Mouse (Mus musculus) embryonic facial prominence, embryonic 13.5 days (tissue): ENCODE measurements around the gene Rad51ap1. TPM values are rescaled to one million over a fixed set of nuclear protein-coding genes. Genes with fewer than 3 reads are reported as not detected.

Experiments
- ATAC-seq: fragments of 200-750 bp; cut with Nextera tagmentation; 2 replicates; pipeline ENCODE4 v1.8.0; 2017; ENCODE audit warnings: low read depth; ENCODE audit not compliant: insufficient number of reproducible peaks, insufficient read depth, low FRiP score, low TSS enrichment
- H3K27ac ChIP-seq: fragments of 300-500 bp; sonication (generic); 2 replicates; pipeline ENCODE4 v1.5.1; 2015; ENCODE audit warnings: moderate library complexity, mild to moderate bottlenecking, inconsistent platforms
- H3K27me3 ChIP-seq: fragments of 300-500 bp; sonication (generic); 2 replicates; pipeline ENCODE4 v1.6.1; 2015; ENCODE audit warnings: mild to moderate bottlenecking, inconsistent platforms
- H3K36me3 ChIP-seq: fragments of 300-500 bp; sonication (generic); 2 replicates; pipeline ENCODE4 v1.6.1; 2015; ENCODE audit warnings: mild to moderate bottlenecking, inconsistent platforms
- H3K4me1 ChIP-seq: fragments of 300-500 bp; sonication (generic); 2 replicates; pipeline ENCODE4 v1.6.1; 2015; ENCODE audit warnings: inconsistent platforms
- H3K4me2 ChIP-seq: fragments of 300-500 bp; sonication (generic); 2 replicates; pipeline ENCODE4 v1.6.1; 2015; ENCODE audit warnings: moderate library complexity, mild to moderate bottlenecking, inconsistent platforms
- H3K4me3 ChIP-seq: fragments of 300-500 bp; sonication (generic); 2 replicates; pipeline ENCODE4 v1.5.1; 2015; ENCODE audit warnings: mild to moderate bottlenecking, inconsistent platforms
- H3K9ac ChIP-seq: fragments of 300-500 bp; sonication (generic); 2 replicates; pipeline ENCODE4 v1.6.1; 2015; ENCODE audit warnings: mild to moderate bottlenecking, inconsistent platforms
- H3K9me3 ChIP-seq: fragments of 300-500 bp; sonication (generic); 2 replicates; pipeline ENCODE4 v1.6.1; 2016; ENCODE audit warnings: inconsistent platforms
- WGBS: fragments of 180-500 bp; shearing (Covaris S2); methylation state at CpG from one replicate; pipeline ENCODE4 v1.1.7; 2015; ENCODE audit warnings: mixed read lengths; 5-methylcytosine and 5-hydroxymethylcytosine counted together
- polyA plus RNA-seq: library from polyadenylated mRNA; unstranded; fragments of >200 nt; fragmentation: Nextera tagmentation; extraction: Ambion mirVana; gene quantifications from 2 replicates; pipeline ENCODE4 v1.2.1, GENCODE M21; 2015

Rad51ap1 gene
- polyA plus RNA-seq = 52.7 and 60.5 TPM in 2 replicates

DNA sequence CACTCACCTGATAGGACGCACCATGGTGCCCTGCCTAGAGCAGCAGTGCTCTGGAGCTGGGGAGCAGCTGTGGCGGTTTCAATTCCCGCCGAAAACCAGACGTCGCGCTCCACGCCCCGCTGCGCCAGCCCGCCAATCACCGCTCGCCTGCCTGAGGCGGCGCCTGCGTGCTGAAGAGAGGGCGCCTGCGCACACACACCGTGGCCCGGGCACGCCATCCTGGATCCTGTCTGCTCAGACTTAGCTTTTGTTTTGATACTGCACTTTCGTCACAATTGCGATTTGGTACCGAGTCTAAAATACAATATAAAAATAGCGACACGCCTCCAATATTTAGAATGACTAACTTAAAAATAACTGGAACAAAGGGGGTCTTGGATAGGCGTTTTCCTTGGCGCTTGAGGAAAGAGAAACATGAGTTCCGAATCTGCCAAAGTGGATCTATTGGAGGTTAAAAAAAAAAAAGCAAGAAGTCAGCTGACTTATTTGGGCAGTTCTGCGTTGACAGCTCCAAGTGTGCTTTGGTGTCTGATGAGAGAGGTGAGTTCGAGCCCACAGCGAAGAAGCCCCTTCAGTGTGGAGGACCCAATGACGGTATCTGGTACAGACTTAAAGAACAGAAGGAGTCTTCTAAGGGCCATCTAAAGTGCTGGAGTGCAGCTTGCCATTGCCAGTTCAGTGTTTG is at the start of gene Rad51ap1, which contains the start of gene D6Wsu163e:
Gene Rad51ap1, minus strand, starts transcription at position 101 of the 685 bp plus-strand sequence.
Gene D6Wsu163e, plus strand, starts transcription at position 476 of the 685 bp plus-strand sequence.
- ATAC-seq = peak; percentile 94
- no peaks in the 10 kb centered on the region for H3K27me3 ChIP-seq
- H3K9ac ChIP-seq = peak within 1 kb of the TSS; percentile 87
- peaks cover 13% of the 10 kb centered on the region; the same call in 1 of the 2 replicates for H3K36me3 ChIP-seq
- peak within 1 kb of the TSS; percentile 11; the same call in 1 of the 2 replicates for H3K27ac ChIP-seq
- H3K4me1 ChIP-seq = peaks cover 30% of the 10 kb centered on the region
- under 1% methylated on average over 33 of the region's 33 CpGs for WGBS
- H3K4me2 ChIP-seq = peak within 1 kb of the TSS; percentile 96
- H3K4me3 ChIP-seq = peak within 1 kb of the TSS; percentile 76
- H3K9me3 ChIP-seq = no peaks in the 10 kb centered on the region

DNA sequence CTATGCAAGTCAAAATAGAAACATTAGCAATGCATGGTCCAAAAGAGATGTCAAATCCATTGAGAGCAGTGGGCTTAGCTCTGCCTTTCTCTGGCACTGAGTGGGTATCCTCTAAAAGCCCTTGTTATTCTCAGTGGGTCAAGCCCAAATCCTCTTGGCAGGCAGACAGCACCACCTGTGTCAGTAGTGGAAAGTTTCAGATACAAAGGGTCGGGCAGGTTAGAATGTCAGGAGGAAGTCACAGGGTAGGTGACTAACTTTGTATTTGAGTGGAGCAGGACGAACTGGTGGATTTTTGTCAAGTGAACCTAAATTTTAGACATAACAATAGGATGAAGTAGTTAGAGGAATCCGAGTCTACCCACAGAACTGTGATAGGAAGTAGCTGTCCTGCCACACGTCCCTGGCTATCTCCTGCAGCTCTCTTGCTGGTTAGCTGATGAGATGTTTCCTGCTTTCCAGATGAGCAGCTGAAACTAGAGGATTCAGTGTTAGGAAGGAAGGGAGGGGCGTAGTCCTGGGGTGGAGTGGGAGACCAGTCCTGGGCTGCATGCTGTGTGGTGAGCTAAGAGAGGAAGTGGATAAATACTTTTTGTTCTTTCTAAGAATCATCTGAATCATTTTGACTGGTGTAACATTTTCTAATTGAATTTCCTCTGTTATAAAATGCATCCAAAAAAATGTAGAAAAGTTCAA is 42.3 kb upstream of the Rad51ap1 start:
- 45% methylated on average over 5 of the region's 5 CpGs for WGBS
- 0 out of 2 replicates have a peak, but pooled peaks cover under 1% of the 10 kb centered on the region for H3K36me3 ChIP-seq
- H3K9ac ChIP-seq = no peak overlapping the region
- no peak overlapping the region for H3K27ac ChIP-seq
- ATAC-seq = no peak
- no peak overlapping the region for H3K4me3 ChIP-seq
- no peak overlapping the region for H3K4me2 ChIP-seq
- no peaks in the 10 kb centered on the region for H3K4me1 ChIP-seq
- H3K9me3 ChIP-seq = no peaks in the 10 kb centered on the region
- no peaks in the 10 kb centered on the region for H3K27me3 ChIP-seq

- 85% methylated on average over 14 of the region's 14 CpGs for WGBS
- H3K27me3 ChIP-seq = no peaks in the 10 kb centered on the region
- no peak overlapping the region for H3K9ac ChIP-seq
These were observed 27.0 kb upstream of the Rad51ap1 start for GRCm38 (mm10) chr6:126966241-126967026.

GRCm38 (mm10) chr6:126963426-126963825 is 24.0 kb upstream of the Rad51ap1 start:
- H3K36me3 ChIP-seq = 0 out of 2 replicates have a peak, but pooled peaks cover 6% of the 10 kb centered on the region
- H3K9ac ChIP-seq = no peak overlapping the region
- no peak overlapping the region for H3K27ac ChIP-seq
- no peaks in the 10 kb centered on the region for H3K9me3 ChIP-seq
- H3K27me3 ChIP-seq = no peaks in the 10 kb centered on the region
- WGBS = 72% methylated on average over 9 of the region's 9 CpGs
- no peaks in the 10 kb centered on the region for H3K4me1 ChIP-seq
- no peak overlapping the region for H3K4me2 ChIP-seq
- ATAC-seq = no peak
- no peak overlapping the region for H3K4me3 ChIP-seq

More at GRCm38 (mm10) chr6:126966241-126967026, 27.0 kb upstream of the Rad51ap1 start:
- no peak overlapping the region for H3K4me2 ChIP-seq
- 0 out of 2 replicates have a peak, but pooled peaks cover 6% of the 10 kb centered on the region for H3K36me3 ChIP-seq
- ATAC-seq = no peak
- no peak overlapping the region for H3K27ac ChIP-seq
- H3K9me3 ChIP-seq = no peaks in the 10 kb centered on the region
- peaks cover 9% of the 10 kb centered on the region; the same call in 1 of the 2 replicates for H3K4me1 ChIP-seq
- H3K4me3 ChIP-seq = no peak overlapping the region

GRCm38 (mm10) chr6:126962709-126963108 is 23.3 kb upstream of the Rad51ap1 start:
- no peak overlapping the region for H3K27ac ChIP-seq
- no peaks in the 10 kb centered on the region for H3K27me3 ChIP-seq
- 0 out of 2 replicates have a peak, but pooled peaks cover 6% of the 10 kb centered on the region for H3K36me3 ChIP-seq
- H3K4me1 ChIP-seq = no peaks in the 10 kb centered on the region
- WGBS = 87% methylated on average over 5 of the region's 5 CpGs
- no peaks in the 10 kb centered on the region for H3K9me3 ChIP-seq
- ATAC-seq = no peak
- H3K4me3 ChIP-seq = no peak overlapping the region
- H3K9ac ChIP-seq = no peak overlapping the region
- H3K4me2 ChIP-seq = no peak overlapping the region

DNA sequence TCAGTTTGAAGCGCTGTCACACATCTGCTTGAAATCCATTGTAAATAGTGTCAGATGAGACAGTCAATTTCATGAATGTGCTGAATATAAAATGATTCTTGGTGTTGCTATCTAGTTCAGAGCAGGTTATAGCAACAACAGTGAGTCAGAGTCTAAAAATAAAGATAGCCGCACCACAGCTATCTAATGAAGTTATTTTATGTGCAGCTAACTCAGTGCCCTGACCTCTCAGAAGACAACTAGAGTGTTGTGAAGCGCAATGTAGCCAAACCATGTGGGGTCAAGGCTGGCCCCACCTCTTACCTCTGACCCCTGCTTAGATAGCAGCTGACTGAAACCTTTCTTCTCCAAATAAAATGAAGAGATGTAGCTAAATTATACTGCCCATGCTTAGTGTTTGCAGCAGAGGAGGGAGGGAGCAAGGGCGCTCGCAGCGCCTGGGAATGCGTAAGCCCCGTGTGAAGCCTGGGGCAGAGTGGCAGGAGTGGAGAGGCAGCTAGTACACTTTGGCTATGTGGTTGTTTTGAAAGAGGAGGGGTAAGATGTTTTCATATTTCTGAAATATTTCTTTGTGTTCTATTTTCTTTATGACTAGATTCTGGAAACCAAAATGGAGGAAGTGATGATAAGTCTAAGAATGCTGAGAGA is 22.1 kb upstream of the Rad51ap1 start:
- no peak overlapping the region for H3K27ac ChIP-seq

GRCm38 (mm10) chr6:126955734-126956133 is 16.3 kb upstream of the Rad51ap1 start:
- WGBS = 6% methylated on average over 10 of the region's 10 CpGs
- Histone ChIP-seq H3K9me3 (no peaks in the 10 kb centered on the region), H3K4me2 (no peak overlapping the region), H3K36me3 (peaks cover 16% of the 10 kb centered on the region), H3K27ac (no peak overlapping the region), H3K4me3 (no peak overlapping the region), H3K9ac (no peak overlapping the region), H3K27me3 (no peaks in the 10 kb centered on the region), H3K4me1 (no peaks in the 10 kb centered on the region)
- no peak for ATAC-seq

More for the DNA sequence above, 22.1 kb upstream of the Rad51ap1 start:
- H3K4me1 ChIP-seq = no peaks in the 10 kb centered on the region
- H3K27me3 ChIP-seq = no peaks in the 10 kb centered on the region
- no peak for ATAC-seq
- no peak overlapping the region for H3K4me3 ChIP-seq
- H3K4me2 ChIP-seq = no peak overlapping the region
- H3K9ac ChIP-seq = no peak overlapping the region
- H3K36me3 ChIP-seq = peaks cover 13% of the 10 kb centered on the region; the same call in 1 of the 2 replicates
- H3K9me3 ChIP-seq = no peaks in the 10 kb centered on the region
- WGBS = 77% methylated on average over 8 of the region's 8 CpGs

DNA sequence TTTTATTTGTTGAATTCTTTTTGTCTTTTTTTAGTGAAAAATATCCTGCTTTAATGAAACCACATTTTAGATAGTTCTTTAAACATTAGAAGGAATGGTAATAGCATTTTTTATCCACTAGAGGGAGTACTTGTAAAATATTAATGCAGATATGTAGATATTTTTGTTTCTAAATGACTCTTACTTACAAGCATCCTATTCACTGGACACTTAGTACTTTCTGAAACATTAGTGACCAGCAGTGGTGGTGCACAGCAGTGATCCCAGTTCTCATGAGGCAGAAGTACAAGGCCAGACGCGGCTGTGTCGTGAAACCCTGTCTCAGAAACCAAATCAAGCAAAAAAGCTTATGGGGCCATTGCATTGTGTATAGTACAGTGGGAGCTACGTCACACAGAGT is 8.9 kb upstream of the Rad51ap1 start:
- Histone ChIP-seq H3K36me3 (peaks cover 36% of the 10 kb centered on the region), H3K4me2 (no peak overlapping the region), H3K27me3 (no peaks in the 10 kb centered on the region), H3K9me3 (no peaks in the 10 kb centered on the region), H3K9ac (no peak overlapping the region), H3K27ac (no peak overlapping the region), H3K4me3 (no peak overlapping the region), H3K4me1 (no peaks in the 10 kb centered on the region)
- no peak for ATAC-seq
- WGBS = 87% methylated on average over 4 of the region's 4 CpGs

DNA sequence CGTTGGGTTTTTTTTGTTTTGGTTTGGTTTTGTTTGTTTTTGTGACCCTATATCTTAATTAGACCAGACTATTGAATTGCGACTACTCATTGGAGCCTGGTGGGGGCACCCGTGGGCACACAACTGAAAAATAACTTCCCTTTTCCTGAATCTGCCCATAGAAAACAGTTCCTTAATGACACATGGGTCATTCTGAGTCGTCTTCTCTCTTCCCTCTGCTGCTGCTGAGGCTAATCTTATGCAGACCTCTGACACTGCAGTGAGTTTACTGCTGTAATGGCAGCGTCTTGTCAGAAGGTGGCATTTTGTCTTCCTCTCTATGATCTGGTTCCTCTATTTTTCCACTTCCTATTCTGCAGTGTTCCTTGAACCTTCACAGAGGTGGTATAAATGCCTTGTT is 1.1 kb upstream of the Rad51ap1 start:
- WGBS = 3% methylated on average over 5 of the region's 5 CpGs
- no peak for ATAC-seq
- H3K36me3 ChIP-seq = peaks cover 20% of the 10 kb centered on the region; the same call in 1 of the 2 replicates

DNA sequence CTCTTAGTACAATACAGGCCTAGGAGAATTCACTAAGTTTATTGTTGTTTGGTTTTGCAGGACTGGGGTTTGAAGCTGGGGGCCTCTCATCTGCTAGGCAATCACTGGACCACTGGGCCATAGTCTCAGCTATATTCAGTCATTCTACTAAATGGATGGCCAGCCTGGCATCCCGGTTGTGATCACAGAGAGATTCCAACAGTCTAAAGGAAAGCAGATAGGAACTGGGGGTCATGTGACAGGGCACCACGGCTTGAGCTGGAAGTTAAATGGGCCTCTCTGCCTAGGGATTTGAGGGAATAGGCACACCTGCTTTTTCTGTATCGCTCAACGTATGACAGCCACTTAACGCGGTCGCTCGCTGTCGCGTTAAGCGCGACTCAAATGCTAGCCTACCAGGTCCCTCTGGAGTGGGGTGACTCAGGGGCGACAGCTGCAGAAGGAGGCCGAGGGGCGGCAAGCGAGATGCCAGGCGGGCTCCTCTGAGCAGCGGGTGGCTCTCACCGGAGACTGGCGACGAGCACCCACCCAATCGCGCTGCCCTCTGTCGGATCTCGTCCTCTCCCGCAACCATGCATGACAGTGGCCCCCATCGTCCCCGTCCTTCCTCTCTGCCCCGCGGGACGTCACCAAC is 417 bp downstream of the Rad51ap1 start:
- H3K27ac ChIP-seq = peak overlapping the region; percentile 11; the same call in 1 of the 2 replicates
- peak overlapping the region; percentile 96 for H3K4me2 ChIP-seq
- H3K4me1 ChIP-seq = peaks cover 30% of the 10 kb centered on the region
- no peaks in the 10 kb centered on the region for H3K9me3 ChIP-seq
- peak overlapping the region; percentile 87 for H3K9ac ChIP-seq
- peak overlapping the region; percentile 76 for H3K4me3 ChIP-seq
- ATAC-seq = 0 out of 2 replicates have a peak, but pooled peaks have one; percentile 5
- under 1% methylated on average over 31 of the region's 31 CpGs for WGBS
- no peaks in the 10 kb centered on the region for H3K27me3 ChIP-seq
- peaks cover 13% of the 10 kb centered on the region for H3K36me3 ChIP-seq

More for the DNA sequence above, 1.1 kb upstream of the Rad51ap1 start:
- H3K4me1 ChIP-seq = peaks cover 30% of the 10 kb centered on the region
- peak overlapping the region; percentile 76 for H3K4me3 ChIP-seq
- peak overlapping the region; percentile 87 for H3K9ac ChIP-seq
- peak overlapping the region; percentile 96 for H3K4me2 ChIP-seq
- no peaks in the 10 kb centered on the region for H3K27me3 ChIP-seq
- no peaks in the 10 kb centered on the region for H3K9me3 ChIP-seq
- no peak overlapping the region for H3K27ac ChIP-seq
